Mouse (Mus musculus) layer of hippocampus, postnatal 25 days (tissue): ENCODE measurements around the gene Maml3. TPM values are rescaled to one million over a fixed set of nuclear protein-coding genes. Genes with fewer than 3 reads are reported as not detected.

Experiments
- DNase-seq, 2 experiments: peaks; one replicate each; pipeline ENCODE4 v3.0.0; 2022; ENCODE audit warnings: mixed read lengths in 2 of 2, low spot score in 1 of 2; ENCODE audit errors: extremely low spot score in 1 of 2
- total RNA-seq, 2 experiments: library from RNA; stranded (reverse); gene quantifications; 2 replicates each; pipeline ENCODE4 v1.2.3; 2021

Maml3 gene
- total RNA-seq: 10 to 100 TPM in 1 of 2 experiments, 1 to 10 TPM in 1; 7.3 to 10.0 TPM

GRCm38 (mm10) chr3:52104636-52105151, at the start of gene Maml3:
Maml3 (minus strand) TSS chr3:52105076.
- peak; percentile 69 to 74 for DNase-seq

- DNase-seq: no peak
These were observed 46.3 kb upstream of the Maml3 start for GRCm38 (mm10) chr3:52151155-52151554.

GRCm38 (mm10) chr3:52148301-52148700, 43.4 kb upstream of the Maml3 start:
- no peak for DNase-seq

- DNase-seq: no peak
These were observed 40.0 kb upstream of the Maml3 start for GRCm38 (mm10) chr3:52144776-52145460.

GRCm38 (mm10) chr3:52143017-52143416, 38.1 kb upstream of the Maml3 start:
- DNase-seq: no peak

- peak; percentile 32 to 34 for DNase-seq
These were observed 35.3 kb upstream of the Maml3 start for GRCm38 (mm10) chr3:52140162-52140561.

GRCm38 (mm10) chr3:52125421-52125820, 20.5 kb upstream of the Maml3 start:
- DNase-seq: no peak

GRCm38 (mm10) chr3:52120858-52121257, 16.0 kb upstream of the Maml3 start:
- DNase-seq: no peak

GRCm38 (mm10) chr3:52119216-52119615, 14.3 kb upstream of the Maml3 start:
- DNase-seq: no peak

- DNase-seq: no peak
These were observed 10.5 kb upstream of the Maml3 start for GRCm38 (mm10) chr3:52115421-52115820.

GRCm38 (mm10) chr3:52108027-52108426, 3.2 kb upstream of the Maml3 start:
- no peak for DNase-seq

- peak in 1 of 2 experiments; percentile 18 for DNase-seq
These were observed 280 bp upstream of the Maml3 start for GRCm38 (mm10) chr3:52105156-52105555.

- DNase-seq: no peak
These were observed 668 bp downstream of the Maml3 start for GRCm38 (mm10) chr3:52104208-52104607.

- peak; percentile 37 to 47 for DNase-seq
These were observed 1.2 kb downstream of the Maml3 start for GRCm38 (mm10) chr3:52103531-52104181.

GRCm38 (mm10) chr3:52102601-52103530, 2.0 kb downstream of the Maml3 start:
- DNase-seq: peak; percentile 42 to 56

- DNase-seq: peak; percentile 60 to 64
These were observed 2.8 kb downstream of the Maml3 start for GRCm38 (mm10) chr3:52101977-52102600.

- no peak for DNase-seq
These were observed 3.4 kb downstream of the Maml3 start for GRCm38 (mm10) chr3:52101401-52101976.

GRCm38 (mm10) chr3:52100926-52101325, 4.0 kb downstream of the Maml3 start:
- DNase-seq: no peak

- DNase-seq: no peak
These were observed 4.6 kb downstream of the Maml3 start for GRCm38 (mm10) chr3:52100306-52100705.

GRCm38 (mm10) chr3:52099286-52099685, 5.6 kb downstream of the Maml3 start:
- no peak for DNase-seq
